Mouse (Mus musculus) E14TG2a.4 (cell line): ENCODE measurements around the gene Tmub2.

Experiments used
- CTCF ChIP-seq: conservative IDR thresholded peaks from 2 replicates; pipeline ENCODE4 v1.5.1; 2014; ENCODE audit warnings: low read length
- NANOG ChIP-seq: IDR thresholded peaks from 2 replicates; pipeline ENCODE4 v1.6.1; 2014; ENCODE audit warnings: borderline replicate concordance, low read length, mixed read lengths
- POU5F1 ChIP-seq: IDR thresholded peaks from 2 replicates; pipeline ENCODE4 v1.6.1; 2014; ENCODE audit warnings: low read length, borderline replicate concordance

DNA sequence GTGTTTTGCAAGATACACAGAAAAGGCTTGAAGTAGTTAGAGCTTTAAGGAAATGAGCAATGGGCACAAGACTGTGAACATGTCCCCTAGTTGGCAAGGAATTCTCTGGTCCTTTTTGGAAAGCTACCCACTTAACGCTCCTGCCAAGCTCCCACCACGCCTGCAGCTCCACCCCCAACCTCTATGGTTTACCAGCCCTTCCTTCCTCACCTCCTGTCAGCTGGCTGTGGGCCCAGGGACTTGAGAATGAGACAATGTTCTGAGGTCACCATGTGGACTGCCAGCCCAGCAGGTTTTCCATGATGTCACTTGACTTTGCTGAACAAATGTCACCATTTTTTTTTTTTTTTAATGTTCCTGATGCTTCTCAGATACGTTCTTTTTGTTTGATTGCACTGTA lies 53.8 kb downstream of the Tmub2 start:
- no peak for TF ChIP-seq CTCF
- TF ChIP-seq POU5F1: no peak
- TF ChIP-seq NANOG: no peak
